Mouse (Mus musculus) limb, embryonic 13.5 days (tissue): Measurements from ENCODE around the gene Uba5. TPM values are rescaled to one million over a fixed set of nuclear protein-coding genes. Genes with fewer than 3 reads are reported as not detected.

Source experiments
- ATAC-seq: fragments of 200-750 bp; cut with Nextera tagmentation; 2 replicates; pipeline ENCODE4 v1.8.0; 2017; ENCODE audit warnings: low read depth, moderate number of reproducible peaks, moderate TSS enrichment; ENCODE audit not compliant: low FRiP score
- H3K27ac ChIP-seq: fragments of 300-500 bp; sonication (generic); 2 replicates; pipeline ENCODE4 v1.5.1; 2015; ENCODE audit warnings: inconsistent platforms, mild to moderate bottlenecking, moderate library complexity
- H3K27me3 ChIP-seq: fragments of 300-500 bp; sonication (generic); 2 replicates; pipeline ENCODE4 v1.6.1; 2015; ENCODE audit warnings: mild to moderate bottlenecking, inconsistent platforms
- H3K36me3 ChIP-seq: fragments of 300-500 bp; sonication (generic); 2 replicates; pipeline ENCODE4 v1.6.1; 2015; ENCODE audit warnings: inconsistent platforms, mild to moderate bottlenecking, moderate library complexity
- H3K4me1 ChIP-seq: fragments of 300-500 bp; sonication (generic); 2 replicates; pipeline ENCODE4 v1.6.1; 2015; ENCODE audit warnings: inconsistent platforms
- H3K4me2 ChIP-seq: fragments of 300-500 bp; sonication (generic); replicated peaks from 2 replicates; pipeline ENCODE4 v1.6.1; 2015; ENCODE audit warnings: inconsistent platforms, mild to moderate bottlenecking, moderate library complexity
- H3K4me3 ChIP-seq: fragments of 300-500 bp; sonication (generic); 2 replicates; pipeline ENCODE4 v1.5.1; 2015; ENCODE audit warnings: moderate library complexity, mild to moderate bottlenecking, inconsistent platforms
- H3K9ac ChIP-seq: fragments of 300-500 bp; sonication (generic); 2 replicates; pipeline ENCODE4 v1.6.1; 2015; ENCODE audit warnings: mild to moderate bottlenecking, inconsistent platforms
- H3K9me3 ChIP-seq: fragments of 300-500 bp; sonication (generic); 2 replicates; pipeline ENCODE4 v1.6.1; 2016; ENCODE audit warnings: inconsistent platforms
- WGBS: fragments of 180-500 bp; shearing (Covaris S2); methylation state at CpG from one replicate; pipeline ENCODE4 v1.1.7; 2015; 5-methylcytosine and 5-hydroxymethylcytosine counted together
- polyA plus RNA-seq: library from polyadenylated mRNA; unstranded; fragments of >200 nt; fragmentation: Nextera tagmentation; extraction: Ambion mirVana; gene quantifications from 2 replicates; pipeline ENCODE4 v1.2.1, GENCODE M21; 2015

Uba5 gene
- polyA plus RNA-seq, 1 experiment from 2014 or later, result 71.5 TPM

DNA sequence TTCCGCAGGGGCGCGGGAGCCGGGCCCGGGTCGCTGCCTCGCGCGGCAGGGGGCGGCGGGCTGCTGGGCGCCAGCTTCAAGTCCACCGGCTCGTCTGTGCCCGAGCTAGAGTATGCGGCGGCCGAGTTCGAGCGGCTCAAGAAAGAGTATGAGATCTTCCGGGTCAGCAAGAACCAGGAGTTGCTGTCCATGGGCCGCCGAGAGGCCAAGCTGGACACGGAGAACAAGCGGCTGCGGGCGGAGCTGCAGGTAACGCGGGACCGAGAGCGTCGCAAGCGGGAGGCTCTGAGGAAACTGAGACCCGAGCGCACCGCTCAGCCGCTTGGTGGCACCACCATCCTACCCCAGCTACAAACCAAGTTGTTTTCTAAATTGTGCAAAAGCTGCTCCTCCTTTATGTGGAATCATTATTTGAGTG lies 60.0 kb downstream of the Uba5 start:
- peak overlapping the region; percentile 74 for H3K4me3 ChIP-seq
- peaks cover 18% of the 10 kb centered on the region for H3K36me3 ChIP-seq
- H3K9ac ChIP-seq, result peak overlapping the region; percentile 81
- H3K4me1 ChIP-seq, result peaks cover 7% of the 10 kb centered on the region
- ATAC-seq, result peak; percentile 30
- H3K9me3 ChIP-seq, result no peaks in the 10 kb centered on the region
- under 1% methylated on average over 37 of the region's 37 CpGs for WGBS
- H3K4me2 ChIP-seq, result peak overlapping the region; percentile 66
- peak overlapping the region; percentile 84 for H3K27ac ChIP-seq
- H3K27me3 ChIP-seq, result peaks cover 3% of the 10 kb centered on the region; the same call in 1 of the 2 replicates

DNA sequence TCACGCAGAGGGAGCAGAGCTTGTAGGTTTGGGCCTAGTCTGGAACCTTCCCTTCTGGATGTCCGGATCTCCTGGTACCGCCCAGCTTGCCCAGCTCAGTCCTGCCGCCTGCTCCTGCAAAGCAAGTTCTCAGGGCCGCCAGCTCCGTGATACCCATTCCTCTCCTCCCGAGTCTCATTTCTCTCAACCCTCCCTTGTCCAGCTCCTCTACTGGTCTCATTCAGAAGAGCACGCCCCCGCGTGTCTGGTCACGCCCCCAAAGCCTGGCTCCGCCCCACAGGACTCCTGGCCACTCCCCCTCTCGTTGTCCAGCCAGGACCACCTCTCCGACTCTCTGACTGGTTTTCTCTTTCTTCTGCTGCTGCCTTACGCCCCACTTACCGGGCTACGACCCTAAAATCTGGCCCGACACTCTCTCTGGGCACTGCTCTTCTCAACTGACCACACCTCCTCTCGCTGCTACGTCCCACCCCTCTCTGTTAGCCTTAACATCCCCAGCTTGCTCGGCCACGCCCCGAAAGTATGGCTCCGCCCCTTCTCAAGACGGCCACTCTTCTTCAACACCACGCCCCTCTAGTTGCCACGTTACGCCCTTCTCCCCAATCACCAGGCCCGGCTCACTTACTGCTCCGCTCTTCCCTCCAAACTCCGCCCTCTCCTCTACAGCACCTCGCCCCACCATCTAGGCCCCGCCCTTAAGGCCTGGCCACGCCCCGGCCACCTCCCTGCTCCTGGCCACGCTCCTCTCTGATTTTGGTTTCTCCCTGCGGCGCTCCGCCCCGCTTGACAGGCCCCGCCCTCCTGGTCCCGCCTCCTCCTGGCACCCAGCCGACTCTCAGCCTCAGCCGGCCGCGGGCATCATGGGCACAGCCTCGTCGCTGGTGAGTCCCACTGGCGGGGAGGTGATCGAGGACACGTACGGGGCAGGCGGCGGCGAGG lies 60.7 kb downstream of the Uba5 start, which contains the start of gene Nphp3:
Gene Nphp3 (plus strand): TSS at position 624 of the 939 bp plus-strand sequence.
- Histone ChIP-seq H3K4me3 (peak within 1 kb of the TSS; percentile 74), H3K36me3 (peaks cover 16% of the 10 kb centered on the region), H3K4me2 (peak within 1 kb of the TSS; percentile 66), H3K27me3 (peaks cover 3% of the 10 kb centered on the region; the same call in 1 of the 2 replicates), H3K9ac (peak within 1 kb of the TSS; percentile 81), H3K9me3 (no peaks in the 10 kb centered on the region), H3K27ac (peak within 1 kb of the TSS; percentile 84), H3K4me1 (peaks cover 7% of the 10 kb centered on the region)
- peak; percentile 97 for ATAC-seq
- WGBS, result under 1% methylated on average over 55 of the region's 55 CpGs

DNA sequence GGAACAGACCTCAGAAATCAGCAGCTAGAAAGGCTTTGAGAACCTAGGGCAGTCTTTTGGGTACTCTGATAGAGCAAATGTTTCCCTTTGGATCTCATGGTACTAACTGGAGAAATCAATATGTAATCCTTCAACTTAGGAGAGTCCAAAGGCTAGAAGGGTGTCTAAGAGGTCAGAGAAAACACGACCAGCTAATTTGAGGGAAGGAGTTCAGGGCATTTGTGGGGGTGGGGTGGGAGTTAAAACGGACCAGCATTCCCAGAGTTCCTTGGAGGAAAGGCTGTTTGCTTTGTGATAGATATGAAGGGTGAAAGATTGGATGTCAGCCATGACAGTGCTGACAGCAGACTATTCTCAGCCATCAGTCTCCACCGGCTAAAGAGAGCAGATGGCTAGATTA lies 62.3 kb downstream of the Uba5 start:
- no peak overlapping the region for H3K27ac ChIP-seq
- no peak overlapping the region for H3K4me3 ChIP-seq
- H3K27me3 ChIP-seq, result peaks cover 3% of the 10 kb centered on the region; the same call in 1 of the 2 replicates
- ATAC-seq, result no peak
- H3K36me3 ChIP-seq, result peaks cover 3% of the 10 kb centered on the region
- no peaks in the 10 kb centered on the region for H3K9me3 ChIP-seq
- H3K4me1 ChIP-seq, result peaks cover 7% of the 10 kb centered on the region
- 56% methylated on average over 3 of the region's 3 CpGs for WGBS
- H3K9ac ChIP-seq, result no peak overlapping the region
- no peak overlapping the region for H3K4me2 ChIP-seq

Other genes starting within 250 kb of the Uba5 start
- 7.1 and 7.8 TPM in 2 replicates for gene Nphp3, start 60.6 kb downstream of the Uba5 start, polyA plus RNA-seq
- not detected in 2 replicates for gene Gm28305, start 22.5 kb downstream of the Uba5 start, polyA plus RNA-seq
- gene Acad11, start 243 bp upstream of the Uba5 start, polyA plus RNA-seq, result 9.2 and 10.2 TPM in 2 replicates
- gene Ackr4, start 63.8 kb upstream of the Uba5 start, polyA plus RNA-seq, result 1.4 and 1.5 TPM in 2 replicates
- gene Dnajc13, start 199.8 kb upstream of the Uba5 start, polyA plus RNA-seq, result 18.5 and 21.5 TPM in 2 replicates